Mouse (Mus musculus) gastrocnemius, adult 18-20 months (tissue): Measurements from ENCODE around the gene Ptprt. TPM values are rescaled to one million over a fixed set of nuclear protein-coding genes. Genes with fewer than 3 reads are reported as not detected.

ENCODE experiments used
- DNase-seq: peaks from one replicate; pipeline ENCODE4 v3.0.0; 2021; ENCODE audit warnings: low spot score
- total RNA-seq, 2 experiments: library from RNA; stranded (reverse); gene quantifications; 2 replicates each; pipeline ENCODE4 v1.2.3; 2021

The Ptprt gene
- total RNA-seq, 2 experiments from 2014 or later, result 0.16 to 0.19 TPM

- DNase-seq, result no peak
These were observed 954.5 kb downstream of the Ptprt start for GRCm38 (mm10) chr2:161706386-161706915.

- no peak for DNase-seq
These were observed 956.1 kb downstream of the Ptprt start for GRCm38 (mm10) chr2:161704811-161705210.

GRCm38 (mm10) chr2:161704410-161704809 is 956.5 kb downstream of the Ptprt start:
- no peak for DNase-seq

- no peak for DNase-seq
These were observed 965.1 kb downstream of the Ptprt start for GRCm38 (mm10) chr2:161695819-161696218.

GRCm38 (mm10) chr2:161668302-161668986 is 992.5 kb downstream of the Ptprt start:
- DNase-seq, result no peak

GRCm38 (mm10) chr2:161661912-161662311 is 999.0 kb downstream of the Ptprt start:
- no peak for DNase-seq

- DNase-seq, result no peak
These were observed 1000.1 kb downstream of the Ptprt start for GRCm38 (mm10) chr2:161660827-161661226.

GRCm38 (mm10) chr2:161657046-161657445 is 1003.9 kb downstream of the Ptprt start:
- no peak for DNase-seq

- DNase-seq, result no peak
These were observed 1004.3 kb downstream of the Ptprt start for GRCm38 (mm10) chr2:161656632-161657031.

- DNase-seq, result no peak
These were observed 1020.1 kb downstream of the Ptprt start for GRCm38 (mm10) chr2:161640805-161641204.

- no peak for DNase-seq
These were observed 1026.9 kb downstream of the Ptprt start for GRCm38 (mm10) chr2:161634084-161634483.

- no peak for DNase-seq
These were observed 1035.1 kb downstream of the Ptprt start for GRCm38 (mm10) chr2:161625896-161626295.

GRCm38 (mm10) chr2:161608401-161608800 is 1052.5 kb downstream of the Ptprt start:
- no peak for DNase-seq

- DNase-seq, result no peak
These were observed 1053.6 kb downstream of the Ptprt start for GRCm38 (mm10) chr2:161607372-161607771.

GRCm38 (mm10) chr2:161600206-161600808 is 1060.6 kb downstream of the Ptprt start:
- DNase-seq, result no peak

GRCm38 (mm10) chr2:161593391-161594152 is 1067.4 kb downstream of the Ptprt start:
- no peak for DNase-seq

- DNase-seq, result no peak
These were observed 1086.5 kb downstream of the Ptprt start for GRCm38 (mm10) chr2:161574401-161574800.

- no peak for DNase-seq
These were observed 1088.7 kb downstream of the Ptprt start for GRCm38 (mm10) chr2:161572201-161572600.

GRCm38 (mm10) chr2:161570236-161570995 is 1090.5 kb downstream of the Ptprt start:
- peak; percentile 11 for DNase-seq

GRCm38 (mm10) chr2:161561502-161561901 is 1099.4 kb downstream of the Ptprt start:
- DNase-seq, result peak; percentile 3

- DNase-seq, result no peak
These were observed 1103.1 kb downstream of the Ptprt start for GRCm38 (mm10) chr2:161557874-161558273.
